Mouse (Mus musculus): ENCODE results near the gene Bcas3. TPM values are rescaled to one million over a fixed set of nuclear protein-coding genes. Genes with fewer than 3 reads are reported as not detected.
A peak's percentile ranks its signal among the peaks of the same experiment; 100 is the strongest.

The Bcas3 gene
- polyA plus RNA-seq, 1 experiment from 2014 or later = 15.4 TPM

DNA sequence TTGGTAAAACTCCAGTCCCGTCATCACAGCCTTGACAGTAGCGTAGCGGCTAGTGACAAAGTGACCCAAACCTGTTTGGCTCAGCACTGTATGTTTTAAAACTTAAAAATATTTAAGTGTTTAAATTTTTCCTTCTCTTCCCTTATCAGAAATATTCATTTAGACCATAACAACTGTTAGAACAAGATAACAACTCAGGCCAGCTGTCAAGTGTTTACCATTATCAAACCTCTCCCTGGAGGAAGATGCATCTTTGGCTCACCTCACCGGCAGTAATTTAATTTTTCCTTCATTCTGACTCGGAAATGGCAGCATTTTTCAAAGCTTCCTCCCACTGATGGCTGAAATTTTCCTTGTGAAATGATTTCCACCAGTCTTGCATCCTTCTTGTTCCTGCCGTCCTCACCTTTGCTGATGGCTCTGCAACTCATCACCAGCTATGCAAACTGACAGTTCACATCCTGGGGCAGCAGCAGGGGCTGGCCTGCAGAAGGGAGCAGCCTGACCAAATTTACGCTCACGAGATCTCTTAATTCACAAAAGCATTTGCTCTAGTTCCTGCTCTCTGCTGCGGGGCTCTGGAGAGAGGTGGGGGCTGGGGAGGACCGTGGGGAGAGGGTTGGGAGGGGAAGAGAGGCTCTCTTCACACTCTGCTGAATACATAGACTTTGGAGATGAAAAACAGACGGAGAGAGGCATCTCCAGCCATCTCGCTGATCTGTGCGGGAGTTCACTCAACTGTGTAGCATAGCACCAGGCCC is 275.5 kb downstream of the Bcas3 start:
- H3K4me3 ChIP-seq (ENCODE audit: low read length) = no peak overlapping the region
- 0 out of 2 replicates have a peak, but pooled peaks cover 4% of the 10 kb centered on the region for H3K4me1 ChIP-seq (ENCODE audit: control insufficient read depth, insufficient read depth, low read length)
- H3K27me3 ChIP-seq (replicated peaks; ENCODE audit: control insufficient read depth, insufficient read depth, low read length) = no peaks in the 10 kb centered on the region
- ATAC-seq = peak; percentile 50
- H3K9ac ChIP-seq (ENCODE audit: low read depth, low read length) = no peak overlapping the region
- WGBS = 45% methylated on average over 13 of the region's 13 CpGs
- no peaks in the 10 kb centered on the region for H3K36me3 ChIP-seq (ENCODE audit: control insufficient read depth, insufficient read depth, low read length)
- no peaks in the 10 kb centered on the region for H3K9me3 ChIP-seq (ENCODE audit: control insufficient read depth, low read length)
- 0 out of 2 replicates have a peak overlapping the region, but pooled peaks have one; percentile 13 for H3K27ac ChIP-seq (ENCODE audit: low read length)
- H3K4me2 ChIP-seq (ENCODE audit: low read depth, low read length) = no peak overlapping the region

DNA sequence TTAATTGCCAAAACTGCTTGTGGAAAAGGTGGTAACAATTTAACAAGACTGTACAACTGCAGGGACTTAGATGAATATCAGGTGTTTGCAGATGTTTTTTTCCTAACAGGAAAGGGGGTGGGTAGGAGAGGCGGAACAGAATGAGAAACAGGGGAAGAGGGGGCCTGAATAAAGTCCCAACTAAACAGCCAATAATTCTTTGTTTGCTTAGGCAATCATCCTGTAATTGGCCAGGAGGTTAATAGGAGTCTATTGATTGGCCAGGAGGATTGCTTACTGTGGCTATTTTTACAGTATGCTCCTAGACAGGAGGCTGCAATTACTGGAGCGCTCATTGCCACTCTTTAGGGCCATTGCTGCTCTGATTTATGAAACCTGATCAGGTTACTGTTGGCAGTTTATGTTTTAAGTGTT is 279.6 kb downstream of the Bcas3 start:
- H3K4me2 ChIP-seq (ENCODE audit: low read depth, low read length) = no peak overlapping the region
- 50% methylated on average over 2 of the region's 2 CpGs for WGBS
- H3K9ac ChIP-seq (ENCODE audit: low read depth, low read length) = no peak overlapping the region
- no peaks in the 10 kb centered on the region for H3K36me3 ChIP-seq (ENCODE audit: control insufficient read depth, insufficient read depth, low read length)
- H3K4me3 ChIP-seq (ENCODE audit: low read length) = no peak overlapping the region
- H3K4me1 ChIP-seq (ENCODE audit: control insufficient read depth, insufficient read depth, low read length) = 0 out of 2 replicates have a peak, but pooled peaks cover 4% of the 10 kb centered on the region
- H3K9me3 ChIP-seq (ENCODE audit: control insufficient read depth, low read length) = no peaks in the 10 kb centered on the region
- no peaks in the 10 kb centered on the region for H3K27me3 ChIP-seq (replicated peaks; ENCODE audit: control insufficient read depth, insufficient read depth, low read length)
- H3K27ac ChIP-seq (ENCODE audit: low read length) = no peak overlapping the region
- ATAC-seq = peak; percentile 50

DNA sequence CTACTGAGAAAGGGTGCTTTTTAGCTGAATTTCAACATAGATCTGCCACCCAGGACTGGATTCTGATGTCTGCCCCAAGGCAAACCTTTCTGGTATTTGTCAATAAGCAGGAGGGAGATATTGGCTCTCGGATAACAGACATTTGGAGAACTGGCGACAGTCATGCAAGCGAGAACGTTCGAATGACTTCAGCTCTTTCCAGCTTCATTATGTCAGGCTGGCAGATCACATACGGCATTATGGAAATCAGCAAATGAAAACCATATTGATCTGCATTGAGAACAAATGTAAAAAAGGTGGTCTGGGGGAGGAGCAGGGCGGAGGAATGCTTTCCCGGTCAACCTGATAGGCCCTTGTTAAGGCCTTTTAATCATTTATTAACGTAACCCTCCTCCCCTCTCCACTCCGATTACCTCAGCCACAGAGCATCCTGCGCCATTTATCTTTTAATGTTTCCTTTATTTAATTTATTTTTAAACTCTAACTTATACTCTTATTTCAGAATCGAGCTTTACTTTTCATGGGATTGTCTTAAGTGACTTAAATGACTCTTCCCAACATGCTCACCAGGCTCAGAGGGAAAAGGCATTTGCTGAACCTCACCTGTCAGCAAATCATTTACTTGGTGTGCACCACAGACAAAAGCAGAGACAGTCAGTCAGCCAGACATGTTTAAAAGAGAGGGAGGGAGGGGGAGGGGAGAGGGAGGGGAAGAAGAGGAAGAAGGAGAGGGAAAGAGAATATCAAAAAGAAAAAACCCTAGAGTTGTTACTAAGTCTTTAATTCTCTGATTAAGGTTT is 285.9 kb downstream of the Bcas3 start:
- no peak overlapping the region for H3K4me3 ChIP-seq (ENCODE audit: low read length)
- ATAC-seq = no peak
- no peaks in the 10 kb centered on the region for H3K9me3 ChIP-seq (ENCODE audit: control insufficient read depth, low read length)
- H3K9ac ChIP-seq (ENCODE audit: low read depth, low read length) = no peak overlapping the region
- no peaks in the 10 kb centered on the region for H3K27me3 ChIP-seq (replicated peaks; ENCODE audit: control insufficient read depth, insufficient read depth, low read length)
- H3K4me2 ChIP-seq (ENCODE audit: low read depth, low read length) = peak overlapping the region; percentile 28
- H3K36me3 ChIP-seq (ENCODE audit: control insufficient read depth, insufficient read depth, low read length) = no peaks in the 10 kb centered on the region
- H3K27ac ChIP-seq (ENCODE audit: low read length) = no peak overlapping the region
- 46% methylated on average over 12 of the region's 12 CpGs for WGBS
- peaks cover 8% of the 10 kb centered on the region for H3K4me1 ChIP-seq (ENCODE audit: control insufficient read depth, insufficient read depth, low read length)

DNA sequence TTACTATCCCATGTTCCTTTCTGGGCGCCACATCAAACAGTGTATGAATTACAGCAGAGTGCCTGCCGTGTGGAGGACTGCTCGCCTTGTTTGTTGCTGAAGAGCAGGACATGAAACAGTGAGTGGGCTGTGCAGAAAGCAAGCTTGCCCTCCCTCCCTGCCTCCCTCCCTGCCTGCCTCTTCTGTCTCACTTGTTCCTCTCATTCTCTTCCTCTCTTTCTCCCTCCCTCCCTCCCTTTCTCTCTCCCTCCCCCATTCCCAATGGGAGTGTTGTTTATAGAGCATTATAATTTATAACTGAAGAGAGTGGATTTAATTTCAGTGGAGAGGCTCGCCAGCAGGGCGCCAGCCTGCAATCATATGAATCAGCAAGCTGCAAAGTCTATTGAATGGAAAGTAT is 287.7 kb downstream of the Bcas3 start:
- WGBS = 29% methylated on average over 5 of the region's 5 CpGs
- H3K27me3 ChIP-seq (replicated peaks; ENCODE audit: control insufficient read depth, insufficient read depth, low read length) = no peaks in the 10 kb centered on the region
- no peak overlapping the region for H3K4me3 ChIP-seq (ENCODE audit: low read length)
- peak; percentile 73 for ATAC-seq
- H3K4me1 ChIP-seq (ENCODE audit: control insufficient read depth, insufficient read depth, low read length) = peaks cover 20% of the 10 kb centered on the region
- no peaks in the 10 kb centered on the region for H3K36me3 ChIP-seq (ENCODE audit: control insufficient read depth, insufficient read depth, low read length)
- no peak overlapping the region for H3K9ac ChIP-seq (ENCODE audit: low read depth, low read length)
- H3K9me3 ChIP-seq (ENCODE audit: control insufficient read depth, low read length) = no peaks in the 10 kb centered on the region
- peak overlapping the region; percentile 43; the same call in 1 of the 2 replicates for H3K27ac ChIP-seq (ENCODE audit: low read length)
- peak overlapping the region; percentile 39 for H3K4me2 ChIP-seq (ENCODE audit: low read depth, low read length)

DNA sequence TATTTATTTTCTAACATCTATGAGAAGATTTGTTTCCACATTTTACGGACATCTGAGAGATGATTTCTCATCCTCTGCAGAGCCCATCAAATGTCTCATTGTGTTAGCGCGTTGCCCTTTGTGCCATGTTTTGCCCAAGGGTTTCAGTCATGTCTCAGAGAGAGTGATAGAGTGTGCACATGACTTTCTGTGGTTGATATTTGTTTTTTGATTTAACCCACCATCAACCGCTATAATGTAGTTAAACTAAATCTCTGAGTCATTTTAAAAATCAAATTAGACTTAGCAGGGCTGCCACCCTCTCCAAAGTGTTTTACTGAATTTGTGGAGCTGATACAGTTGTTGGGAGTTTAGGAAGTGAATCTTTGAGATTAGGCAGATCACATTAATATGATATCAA is 288.5 kb downstream of the Bcas3 start:
- Histone ChIP-seq H3K4me1 (ENCODE audit: control insufficient read depth, insufficient read depth, low read length) (peaks cover 20% of the 10 kb centered on the region), H3K27ac (ENCODE audit: low read length) (no peak overlapping the region)
- WGBS = 86% methylated on average over 4 of the region's 4 CpGs

DNA sequence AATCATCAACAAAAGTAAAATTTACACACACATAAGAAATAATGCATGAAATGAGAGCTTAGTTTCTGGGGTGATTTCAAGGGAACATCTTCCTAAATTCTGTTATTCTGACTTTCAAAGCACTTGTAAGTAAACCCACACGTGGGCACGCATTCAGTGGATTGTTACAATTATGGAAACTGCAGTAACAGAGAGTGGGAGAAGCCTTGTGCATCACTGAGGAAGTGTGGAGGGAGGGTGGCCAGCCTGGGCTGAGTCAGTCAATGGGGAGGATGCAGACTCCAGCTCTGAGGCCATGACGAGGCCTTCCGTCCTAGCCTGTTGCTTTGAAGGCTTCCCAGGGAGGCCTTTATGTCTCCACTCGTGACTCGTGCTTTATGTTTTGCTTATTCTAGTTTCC is 289.6 kb downstream of the Bcas3 start:
- Histone ChIP-seq H3K9ac (ENCODE audit: low read depth, low read length) (no peak overlapping the region), H3K27ac (ENCODE audit: low read length) (no peak overlapping the region), H3K27me3 (replicated peaks; ENCODE audit: control insufficient read depth, insufficient read depth, low read length) (no peaks in the 10 kb centered on the region), H3K9me3 (ENCODE audit: control insufficient read depth, low read length) (no peaks in the 10 kb centered on the region), H3K36me3 (ENCODE audit: control insufficient read depth, insufficient read depth, low read length) (no peaks in the 10 kb centered on the region), H3K4me1 (ENCODE audit: control insufficient read depth, insufficient read depth, low read length) (peaks cover 20% of the 10 kb centered on the region), H3K4me2 (ENCODE audit: low read depth, low read length) (no peak overlapping the region), H3K4me3 (ENCODE audit: low read length) (no peak overlapping the region)
- WGBS = 59% methylated on average over 6 of the region's 6 CpGs
- ATAC-seq = no peak

More for the DNA sequence above, 288.5 kb downstream of the Bcas3 start:
- H3K9me3 ChIP-seq (ENCODE audit: control insufficient read depth, low read length) = no peaks in the 10 kb centered on the region
- ATAC-seq = no peak
- H3K36me3 ChIP-seq (ENCODE audit: control insufficient read depth, insufficient read depth, low read length) = no peaks in the 10 kb centered on the region
- no peak overlapping the region for H3K9ac ChIP-seq (ENCODE audit: low read depth, low read length)
- H3K4me3 ChIP-seq (ENCODE audit: low read length) = no peak overlapping the region
- no peaks in the 10 kb centered on the region for H3K27me3 ChIP-seq (replicated peaks; ENCODE audit: control insufficient read depth, insufficient read depth, low read length)
- no peak overlapping the region for H3K4me2 ChIP-seq (ENCODE audit: low read depth, low read length)

DNA sequence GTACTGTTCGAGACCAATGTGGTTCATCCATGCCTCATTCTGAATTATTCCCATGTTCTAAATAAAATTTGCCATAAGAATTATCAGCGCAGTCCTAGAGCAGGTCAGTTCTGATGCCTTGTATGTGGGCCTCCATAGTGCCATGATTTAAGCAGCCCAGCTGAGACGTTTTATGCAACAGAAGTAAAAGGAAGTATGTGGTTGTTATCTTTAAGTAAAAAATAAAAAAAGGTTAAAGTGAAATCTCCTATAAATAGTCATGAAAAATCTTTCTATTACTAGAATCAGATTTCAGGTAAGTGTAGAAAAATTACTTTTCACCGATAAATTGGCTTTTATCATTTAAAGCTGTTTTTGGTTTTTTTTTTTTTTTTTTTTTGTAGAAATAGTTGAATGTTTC is 290.1 kb downstream of the Bcas3 start:
- peaks cover 20% of the 10 kb centered on the region for H3K4me1 ChIP-seq (ENCODE audit: control insufficient read depth, insufficient read depth, low read length)
- 77% methylated on average over 4 of the region's 4 CpGs for WGBS
- no peak overlapping the region for H3K4me2 ChIP-seq (ENCODE audit: low read depth, low read length)
- H3K9ac ChIP-seq (ENCODE audit: low read depth, low read length) = no peak overlapping the region
- H3K4me3 ChIP-seq (ENCODE audit: low read length) = no peak overlapping the region
- no peaks in the 10 kb centered on the region for H3K36me3 ChIP-seq (ENCODE audit: control insufficient read depth, insufficient read depth, low read length)
- no peaks in the 10 kb centered on the region for H3K9me3 ChIP-seq (ENCODE audit: control insufficient read depth, low read length)
- H3K27me3 ChIP-seq (replicated peaks; ENCODE audit: control insufficient read depth, insufficient read depth, low read length) = no peaks in the 10 kb centered on the region
- ATAC-seq = no peak
- no peak overlapping the region for H3K27ac ChIP-seq (ENCODE audit: low read length)

DNA sequence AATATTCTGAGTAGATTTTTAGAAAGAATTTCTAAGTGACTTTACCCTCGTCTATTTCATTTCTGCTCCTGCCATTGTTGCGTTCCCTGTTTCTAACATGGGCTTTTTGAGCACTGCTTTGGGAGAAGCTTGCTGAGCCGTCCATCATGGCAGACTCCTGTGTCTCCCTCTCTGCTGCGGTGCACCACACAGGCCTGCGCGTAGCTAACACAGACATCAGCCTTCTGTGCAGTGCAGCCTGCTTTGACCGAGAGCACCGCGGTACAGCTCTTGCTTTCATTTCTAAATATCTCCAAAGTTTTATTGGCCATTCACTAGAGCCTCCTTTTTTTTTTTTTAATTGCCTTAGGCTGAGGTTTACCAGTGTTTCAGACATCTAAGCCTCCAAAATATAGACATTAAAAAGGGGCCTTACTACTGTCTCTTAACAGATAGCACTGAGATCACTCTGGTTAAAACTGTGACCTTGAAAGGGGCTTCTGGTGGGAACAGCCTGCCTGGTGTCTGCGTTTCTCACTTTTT is 290.6 kb downstream of the Bcas3 start:
- Histone ChIP-seq H3K27ac (ENCODE audit: low read length) (no peak overlapping the region; the same call in 1 of the 2 replicates), H3K9me3 (ENCODE audit: control insufficient read depth, low read length) (no peaks in the 10 kb centered on the region), H3K9ac (ENCODE audit: low read depth, low read length) (no peak overlapping the region), H3K36me3 (ENCODE audit: control insufficient read depth, insufficient read depth, low read length) (no peaks in the 10 kb centered on the region), H3K27me3 (replicated peaks; ENCODE audit: control insufficient read depth, insufficient read depth, low read length) (no peaks in the 10 kb centered on the region), H3K4me2 (ENCODE audit: low read depth, low read length) (peak overlapping the region; percentile 10; the same call in 1 of the 2 replicates), H3K4me3 (ENCODE audit: low read length) (no peak overlapping the region), H3K4me1 (ENCODE audit: control insufficient read depth, insufficient read depth, low read length) (peaks cover 20% of the 10 kb centered on the region)
- WGBS = 43% methylated on average over 10 of the region's 10 CpGs
- ATAC-seq = no peak

DNA sequence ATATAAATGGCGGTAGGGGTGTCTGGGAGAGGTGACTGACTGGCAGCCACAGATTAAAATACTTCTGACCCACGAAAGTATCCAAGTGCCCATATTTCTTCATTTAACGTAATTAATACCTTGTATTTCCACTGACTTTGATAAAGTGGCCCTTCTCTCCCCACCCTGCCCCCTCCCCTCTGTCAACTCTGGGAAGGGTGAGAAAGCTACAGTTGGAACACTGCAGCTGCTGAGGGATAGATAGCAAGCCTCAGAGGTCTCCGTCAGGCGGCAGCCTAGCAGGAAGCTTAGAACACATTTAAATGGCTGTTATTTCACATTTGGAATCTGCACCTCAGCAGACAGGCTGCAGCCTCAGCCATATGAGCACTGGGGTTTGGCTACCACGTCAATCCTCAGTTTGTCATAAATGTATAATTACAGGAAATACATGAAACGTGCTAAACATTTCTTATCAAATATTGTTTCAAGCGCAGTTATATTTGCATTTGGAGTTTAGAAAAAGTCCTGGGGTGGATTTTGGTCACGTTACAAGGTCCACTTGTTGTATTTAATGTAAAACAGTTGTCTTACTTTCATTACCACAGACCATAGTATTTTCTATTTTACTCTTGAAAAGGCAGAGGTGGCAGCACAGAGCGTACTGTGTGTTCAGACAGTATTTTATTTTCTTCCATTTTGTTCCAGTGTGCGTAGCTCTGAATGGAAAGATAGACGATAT is 291.2 kb downstream of the Bcas3 start:
- Histone ChIP-seq H3K4me1 (ENCODE audit: control insufficient read depth, insufficient read depth, low read length) (peaks cover 20% of the 10 kb centered on the region), H3K27ac (ENCODE audit: low read length) (no peak overlapping the region; the same call in 1 of the 2 replicates), H3K9me3 (ENCODE audit: control insufficient read depth, low read length) (no peaks in the 10 kb centered on the region), H3K9ac (ENCODE audit: low read depth, low read length) (no peak overlapping the region), H3K27me3 (replicated peaks; ENCODE audit: control insufficient read depth, insufficient read depth, low read length) (no peaks in the 10 kb centered on the region), H3K4me3 (ENCODE audit: low read length) (no peak overlapping the region), H3K36me3 (ENCODE audit: control insufficient read depth, insufficient read depth, low read length) (no peaks in the 10 kb centered on the region), H3K4me2 (ENCODE audit: low read depth, low read length) (no peak overlapping the region)
- peak; percentile 62; the same call in 1 of the 2 replicates for ATAC-seq
- WGBS = 49% methylated on average over 12 of the region's 12 CpGs

All from intestine, embryonic 16.5 days (tissue).